Mouse (Mus musculus): ENCODE results near the gene Ankdd1a. TPM values are rescaled to one million over a fixed set of nuclear protein-coding genes. Genes with fewer than 3 reads are reported as not detected.

Gene Ankdd1a
- polyA plus RNA-seq, 1 experiment from 2014 or later = not detected

DNA sequence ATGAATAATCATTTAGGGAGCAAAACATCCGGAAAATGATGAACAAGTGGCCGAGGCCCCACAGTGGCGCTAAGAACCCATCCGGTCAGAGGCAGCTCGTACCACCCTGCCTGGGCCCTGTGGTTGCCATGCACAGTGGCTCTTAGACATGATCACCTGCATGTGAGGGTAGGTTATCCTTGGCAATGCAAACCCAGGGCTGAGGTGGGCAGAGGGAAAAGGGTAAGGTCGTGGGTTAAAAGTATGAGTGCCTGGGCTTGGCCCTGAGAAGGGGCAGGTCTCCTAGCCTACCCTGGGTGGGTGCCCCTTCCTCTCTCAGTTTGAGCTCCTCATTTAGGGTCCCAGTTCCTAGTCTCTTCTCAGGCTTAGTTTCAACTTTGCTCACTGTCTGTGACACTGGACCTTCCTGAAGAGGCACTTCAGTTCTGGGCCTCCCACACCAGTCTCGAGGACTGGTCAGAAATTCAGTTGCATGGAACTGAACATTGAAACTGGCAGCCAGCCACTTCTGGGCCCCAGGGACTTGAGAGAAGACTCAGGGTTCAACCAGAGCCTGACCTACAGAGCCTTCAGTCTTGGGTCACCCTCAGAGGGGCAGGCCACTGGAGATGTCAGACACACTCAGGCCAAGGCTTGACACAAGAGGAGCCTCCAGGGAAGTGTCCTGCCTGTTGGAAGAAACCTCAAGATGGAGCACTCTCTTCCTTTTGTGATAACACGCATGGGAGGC lies 18.1 kb upstream of the Ankdd1a start:
- no peak overlapping the region for H3K4me2 ChIP-seq (ENCODE audit: low read depth, low read length)
- H3K4me3 ChIP-seq (ENCODE audit: low read length) = no peak overlapping the region
- H3K36me3 ChIP-seq (ENCODE audit: control insufficient read depth, insufficient read depth) = no peaks in the 10 kb centered on the region
- H3K9me3 ChIP-seq (replicated peaks; ENCODE audit: control insufficient read depth, low read length) = no peaks in the 10 kb centered on the region
- ATAC-seq (replicated peaks; ENCODE audit: extremely low read depth, insufficient read depth, low FRiP score) = no peak
- WGBS = 82% methylated on average over 8 of the region's 8 CpGs
- no peak overlapping the region for H3K9ac ChIP-seq (ENCODE audit: low read length)
- no peaks in the 10 kb centered on the region for H3K27me3 ChIP-seq (ENCODE audit: control insufficient read depth, insufficient read depth, low read length)
- H3K27ac ChIP-seq (ENCODE audit: low read length) = no peak overlapping the region
- H3K4me1 ChIP-seq (ENCODE audit: control insufficient read depth, insufficient read depth, low read length) = peaks cover 16% of the 10 kb centered on the region

DNA sequence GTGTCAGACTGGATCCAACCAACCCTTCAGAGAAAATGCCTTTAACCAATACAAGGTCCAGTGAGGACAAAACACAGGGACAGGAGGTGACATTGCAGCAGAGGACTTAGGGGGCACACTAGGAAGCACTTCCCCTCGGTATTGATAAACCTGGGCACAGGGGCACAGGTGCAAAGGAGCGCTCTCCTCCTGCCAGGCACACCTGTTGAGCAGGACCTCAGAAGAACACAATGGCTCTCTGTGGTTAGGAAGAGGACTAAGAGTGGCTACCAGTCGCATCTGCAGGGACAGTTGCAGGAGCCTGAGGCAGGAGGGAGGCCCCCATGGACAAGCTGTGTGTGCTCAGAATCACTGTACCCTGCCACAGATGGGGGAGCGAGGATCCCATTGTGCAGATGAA lies 16.5 kb upstream of the Ankdd1a start:
- Histone ChIP-seq H3K4me2 (ENCODE audit: low read depth, low read length) (no peak overlapping the region), H3K9me3 (replicated peaks; ENCODE audit: control insufficient read depth, low read length) (no peaks in the 10 kb centered on the region), H3K4me1 (ENCODE audit: control insufficient read depth, insufficient read depth, low read length) (peaks cover 4% of the 10 kb centered on the region), H3K4me3 (ENCODE audit: low read length) (no peak overlapping the region), H3K36me3 (ENCODE audit: control insufficient read depth, insufficient read depth) (no peaks in the 10 kb centered on the region), H3K27me3 (ENCODE audit: control insufficient read depth, insufficient read depth, low read length) (no peaks in the 10 kb centered on the region), H3K9ac (ENCODE audit: low read length) (no peak overlapping the region), H3K27ac (ENCODE audit: low read length) (peak overlapping the region; percentile 9; the same call in 1 of the 2 replicates)
- ATAC-seq (replicated peaks; ENCODE audit: extremely low read depth, insufficient read depth, low FRiP score) = no peak
- 75% methylated on average over 4 of the region's 4 CpGs for WGBS

DNA sequence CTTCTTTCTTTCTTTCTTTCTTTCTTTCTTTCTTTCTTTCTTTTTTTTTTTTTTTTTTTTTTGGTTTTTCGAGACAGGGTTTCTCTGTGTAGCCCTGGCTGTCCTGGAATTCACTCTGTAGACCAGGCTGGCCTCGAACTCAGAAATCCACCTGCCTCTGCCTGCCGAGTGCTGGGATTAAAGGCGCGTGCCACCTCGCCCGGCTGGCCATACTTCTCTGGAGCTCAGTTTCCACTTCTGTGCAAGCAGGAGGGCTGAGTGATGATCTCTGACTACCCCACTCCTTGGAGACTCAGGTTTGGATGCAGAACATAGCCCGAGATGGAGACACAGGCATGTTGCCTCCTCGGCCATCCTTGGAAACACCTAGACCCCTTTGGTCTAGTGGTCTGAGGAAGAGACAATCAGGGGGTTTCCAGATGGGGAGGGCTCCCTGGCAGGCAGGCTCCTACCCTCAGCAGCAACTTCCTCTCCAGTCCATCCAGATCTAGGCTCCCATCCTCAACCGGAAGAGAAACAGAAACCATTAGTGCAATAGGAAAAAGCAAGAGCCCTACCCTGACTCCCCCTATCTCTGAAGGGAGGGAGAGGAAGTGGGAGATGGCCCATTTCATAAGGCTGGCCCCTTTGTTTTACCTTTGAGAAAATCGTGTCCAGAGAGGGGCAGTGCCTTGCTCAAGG lies 15.9 kb upstream of the Ankdd1a start:
- no peaks in the 10 kb centered on the region for H3K27me3 ChIP-seq (ENCODE audit: control insufficient read depth, insufficient read depth, low read length)
- no peaks in the 10 kb centered on the region for H3K9me3 ChIP-seq (replicated peaks; ENCODE audit: control insufficient read depth, low read length)
- no peak overlapping the region for H3K4me3 ChIP-seq (ENCODE audit: low read length)
- 74% methylated on average over 10 of the region's 11 CpGs for WGBS
- H3K4me1 ChIP-seq (ENCODE audit: control insufficient read depth, insufficient read depth, low read length) = no peaks in the 10 kb centered on the region; the same call in 1 of the 2 replicates
- H3K36me3 ChIP-seq (ENCODE audit: control insufficient read depth, insufficient read depth) = no peaks in the 10 kb centered on the region
- H3K9ac ChIP-seq (ENCODE audit: low read length) = no peak overlapping the region
- no peak overlapping the region for H3K4me2 ChIP-seq (ENCODE audit: low read depth, low read length)
- peak overlapping the region; percentile 9; the same call in 1 of the 2 replicates for H3K27ac ChIP-seq (ENCODE audit: low read length)
- ATAC-seq (replicated peaks; ENCODE audit: extremely low read depth, insufficient read depth, low FRiP score) = no peak

DNA sequence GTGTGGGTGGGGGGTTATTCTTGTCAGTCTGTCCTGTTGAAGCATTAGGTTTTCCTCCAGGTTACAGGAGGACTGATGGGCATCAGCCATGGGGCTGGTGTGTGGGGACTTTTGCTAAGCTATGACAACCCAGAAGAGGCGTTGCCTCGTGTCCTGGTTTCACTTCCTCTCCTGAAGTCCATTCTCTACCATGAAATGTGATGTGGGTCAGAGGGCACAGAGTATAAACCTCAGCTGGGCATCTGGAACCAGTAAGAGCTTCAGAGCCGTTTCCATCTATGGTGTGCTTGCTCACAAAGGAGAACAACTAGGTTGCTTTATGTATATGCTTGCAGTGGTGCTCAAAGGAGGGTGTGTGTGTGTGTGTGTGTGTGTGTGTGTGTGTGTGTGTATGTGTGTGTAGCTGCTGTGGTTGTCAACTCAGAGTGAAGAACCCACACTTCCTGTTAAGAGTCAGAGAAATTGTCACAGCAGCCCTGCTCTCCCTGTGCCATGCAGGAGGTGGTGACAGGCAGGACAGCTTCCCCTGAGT lies 15.3 kb upstream of the Ankdd1a start:
- ATAC-seq (replicated peaks; ENCODE audit: extremely low read depth, insufficient read depth, low FRiP score) = no peak
- H3K27me3 ChIP-seq (ENCODE audit: control insufficient read depth, insufficient read depth, low read length) = no peaks in the 10 kb centered on the region
- no peaks in the 10 kb centered on the region; the same call in 1 of the 2 replicates for H3K4me1 ChIP-seq (ENCODE audit: control insufficient read depth, insufficient read depth, low read length)
- H3K9ac ChIP-seq (ENCODE audit: low read length) = no peak overlapping the region
- no peaks in the 10 kb centered on the region for H3K36me3 ChIP-seq (ENCODE audit: control insufficient read depth, insufficient read depth)
- 49% methylated on average over 3 of the region's 3 CpGs for WGBS
- no peaks in the 10 kb centered on the region for H3K9me3 ChIP-seq (replicated peaks; ENCODE audit: control insufficient read depth, low read length)
- no peak overlapping the region for H3K4me3 ChIP-seq (ENCODE audit: low read length)
- no peak overlapping the region for H3K4me2 ChIP-seq (ENCODE audit: low read depth, low read length)
- no peak overlapping the region for H3K27ac ChIP-seq (ENCODE audit: low read length)

DNA sequence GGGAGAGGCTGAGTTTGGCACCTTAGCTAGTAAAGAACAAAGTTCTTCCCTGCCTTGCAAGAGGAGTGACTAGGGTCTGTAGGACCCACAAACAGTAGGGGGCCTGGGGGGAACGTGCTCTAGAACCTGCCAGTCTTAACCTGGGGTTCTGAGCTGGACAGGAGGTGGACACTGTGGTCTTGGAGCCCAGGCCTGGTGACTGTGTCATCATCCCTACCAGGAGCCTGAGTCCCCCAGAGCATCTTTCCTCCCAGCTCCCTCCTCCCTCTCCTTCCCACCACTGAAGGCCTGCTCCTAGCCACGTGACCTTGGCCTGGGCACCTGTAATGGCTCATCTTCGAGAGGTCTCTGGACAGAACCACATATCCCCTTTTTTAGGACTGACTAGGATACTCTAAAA lies 14.1 kb upstream of the Ankdd1a start:
- no peaks in the 10 kb centered on the region; the same call in 1 of the 2 replicates for H3K4me1 ChIP-seq (ENCODE audit: control insufficient read depth, insufficient read depth, low read length)
- WGBS = 87% methylated on average over 3 of the region's 3 CpGs

DNA sequence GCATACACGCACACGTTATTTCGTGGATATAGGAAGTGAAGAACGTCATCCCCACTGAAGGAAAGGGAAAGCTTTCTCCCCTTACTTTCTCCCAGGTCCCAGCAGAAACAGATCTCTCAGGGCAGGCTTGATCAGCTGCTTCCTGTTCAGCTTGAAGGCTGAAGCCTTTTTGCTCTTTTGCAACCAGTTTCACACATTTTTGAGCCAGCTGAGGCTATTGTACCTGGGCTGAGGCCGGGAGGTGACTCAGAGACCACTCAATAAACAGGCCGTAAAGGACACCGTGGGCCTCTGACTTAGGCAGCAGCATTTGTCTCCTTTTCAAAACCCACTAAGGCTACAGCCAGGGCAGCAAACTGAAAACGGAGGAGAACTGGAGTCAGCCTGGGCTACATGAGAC lies 13.0 kb upstream of the Ankdd1a start:
- Histone ChIP-seq H3K36me3 (ENCODE audit: control insufficient read depth, insufficient read depth) (no peaks in the 10 kb centered on the region), H3K27ac (ENCODE audit: low read length) (no peak overlapping the region), H3K4me3 (ENCODE audit: low read length) (no peak overlapping the region), H3K4me1 (ENCODE audit: control insufficient read depth, insufficient read depth, low read length) (peaks cover 6% of the 10 kb centered on the region), H3K9me3 (replicated peaks; ENCODE audit: control insufficient read depth, low read length) (no peaks in the 10 kb centered on the region), H3K9ac (ENCODE audit: low read length) (no peak overlapping the region), H3K27me3 (ENCODE audit: control insufficient read depth, insufficient read depth, low read length) (no peaks in the 10 kb centered on the region), H3K4me2 (ENCODE audit: low read depth, low read length) (no peak overlapping the region)
- ATAC-seq (replicated peaks; ENCODE audit: extremely low read depth, insufficient read depth, low FRiP score) = no peak
- 67% methylated on average over 8 of the region's 8 CpGs for WGBS

More for the DNA sequence above, 14.1 kb upstream of the Ankdd1a start:
- no peak overlapping the region for H3K4me2 ChIP-seq (ENCODE audit: low read depth, low read length)
- H3K36me3 ChIP-seq (ENCODE audit: control insufficient read depth, insufficient read depth) = no peaks in the 10 kb centered on the region
- no peak overlapping the region for H3K9ac ChIP-seq (ENCODE audit: low read length)
- no peak for ATAC-seq (replicated peaks; ENCODE audit: extremely low read depth, insufficient read depth, low FRiP score)
- H3K4me3 ChIP-seq (ENCODE audit: low read length) = no peak overlapping the region
- no peaks in the 10 kb centered on the region for H3K9me3 ChIP-seq (replicated peaks; ENCODE audit: control insufficient read depth, low read length)
- H3K27me3 ChIP-seq (ENCODE audit: control insufficient read depth, insufficient read depth, low read length) = no peaks in the 10 kb centered on the region
- H3K27ac ChIP-seq (ENCODE audit: low read length) = no peak overlapping the region

DNA sequence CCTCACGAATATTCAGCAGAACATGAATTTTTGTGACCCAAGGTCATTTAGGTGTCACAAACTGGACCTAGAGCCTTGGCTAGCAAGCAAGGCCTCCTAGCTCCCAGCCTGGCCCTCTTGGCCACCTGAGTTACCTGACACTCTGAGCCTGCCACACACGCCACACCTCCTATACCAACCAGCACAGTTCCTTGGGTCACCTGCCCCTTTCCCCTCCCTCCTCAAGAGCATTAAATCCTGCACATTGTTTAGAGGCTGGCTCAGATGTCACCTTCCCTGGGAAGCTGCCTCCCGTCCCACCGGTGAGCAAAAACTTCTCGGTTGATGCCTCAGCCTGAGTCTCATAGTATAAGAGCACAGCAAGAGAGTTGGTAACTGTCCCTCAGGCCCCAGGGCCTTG lies 11.3 kb upstream of the Ankdd1a start:
- no peak for ATAC-seq (replicated peaks; ENCODE audit: extremely low read depth, insufficient read depth, low FRiP score)
- Histone ChIP-seq H3K27ac (ENCODE audit: low read length) (no peak overlapping the region), H3K4me3 (ENCODE audit: low read length) (no peak overlapping the region), H3K4me1 (ENCODE audit: control insufficient read depth, insufficient read depth, low read length) (peaks cover 6% of the 10 kb centered on the region), H3K9ac (ENCODE audit: low read length) (no peak overlapping the region), H3K27me3 (ENCODE audit: control insufficient read depth, insufficient read depth, low read length) (no peaks in the 10 kb centered on the region), H3K36me3 (ENCODE audit: control insufficient read depth, insufficient read depth) (no peaks in the 10 kb centered on the region), H3K4me2 (ENCODE audit: low read depth, low read length) (no peak overlapping the region), H3K9me3 (replicated peaks; ENCODE audit: control insufficient read depth, low read length) (no peaks in the 10 kb centered on the region)
- WGBS = 85% methylated on average over 5 of the region's 5 CpGs

DNA sequence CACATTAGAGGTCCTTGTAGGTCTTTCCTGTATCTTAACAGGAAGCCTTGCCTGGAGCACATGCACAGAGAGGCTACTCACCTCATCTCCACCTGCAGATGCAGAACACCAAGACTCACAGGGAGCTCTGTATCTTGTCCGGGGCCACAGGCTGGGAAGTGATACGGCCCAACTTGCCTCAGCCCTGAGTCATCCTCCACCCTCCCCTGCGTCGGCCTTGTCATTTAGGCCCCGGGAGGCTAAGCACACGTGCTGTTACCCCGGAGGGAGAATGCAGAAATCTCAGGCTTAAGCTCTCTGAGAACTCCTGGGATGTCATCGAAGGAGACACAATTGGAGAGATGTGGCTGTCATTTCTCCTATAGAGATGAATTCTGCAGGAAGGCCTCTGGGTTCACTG lies 9.7 kb upstream of the Ankdd1a start:
- H3K36me3 ChIP-seq (ENCODE audit: control insufficient read depth, insufficient read depth) = no peaks in the 10 kb centered on the region
- no peak overlapping the region for H3K9ac ChIP-seq (ENCODE audit: low read length)
- H3K9me3 ChIP-seq (replicated peaks; ENCODE audit: control insufficient read depth, low read length) = no peaks in the 10 kb centered on the region
- H3K4me2 ChIP-seq (ENCODE audit: low read depth, low read length) = no peak overlapping the region
- no peaks in the 10 kb centered on the region for H3K27me3 ChIP-seq (ENCODE audit: control insufficient read depth, insufficient read depth, low read length)
- WGBS = 53% methylated on average over 8 of the region's 8 CpGs
- H3K27ac ChIP-seq (ENCODE audit: low read length) = no peak overlapping the region
- H3K4me3 ChIP-seq (ENCODE audit: low read length) = no peak overlapping the region
- ATAC-seq (replicated peaks; ENCODE audit: extremely low read depth, insufficient read depth, low FRiP score) = no peak
- peaks cover 6% of the 10 kb centered on the region; the same call in 1 of the 2 replicates for H3K4me1 ChIP-seq (ENCODE audit: control insufficient read depth, insufficient read depth, low read length)

DNA sequence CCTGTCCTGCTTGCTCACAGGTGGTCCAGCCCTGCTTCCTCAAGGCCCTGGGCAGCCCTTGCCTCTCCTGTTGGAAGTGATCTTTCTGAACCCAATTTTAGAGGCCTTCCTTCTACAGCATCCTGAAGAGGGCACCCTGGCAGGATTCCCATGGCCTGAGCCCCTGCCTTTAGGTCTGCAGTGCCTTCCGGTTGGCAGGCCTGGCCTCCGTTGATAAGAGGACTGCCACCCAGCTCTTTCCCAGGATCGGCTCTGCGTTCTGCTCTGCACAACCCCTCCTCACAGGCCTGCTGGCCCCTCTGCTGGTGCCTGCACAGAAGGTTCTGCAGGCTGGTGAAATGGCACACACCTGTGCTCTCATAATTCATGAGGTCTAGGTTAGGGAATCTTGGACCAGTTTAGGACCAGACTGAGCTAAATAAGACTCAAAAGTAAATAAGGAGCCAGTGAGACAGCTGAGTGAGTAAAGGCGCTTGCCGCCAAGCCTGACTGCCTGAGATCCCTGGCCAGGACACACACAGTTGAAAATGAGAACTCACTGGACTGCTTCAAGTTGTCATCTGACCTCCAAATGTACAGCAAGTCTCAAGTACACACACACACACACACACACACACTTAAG lies 8.5 kb upstream of the Ankdd1a start:
- Histone ChIP-seq H3K9ac (ENCODE audit: low read length) (no peak overlapping the region), H3K9me3 (replicated peaks; ENCODE audit: control insufficient read depth, low read length) (no peaks in the 10 kb centered on the region), H3K4me3 (ENCODE audit: low read length) (no peak overlapping the region), H3K4me2 (ENCODE audit: low read depth, low read length) (no peak overlapping the region), H3K36me3 (ENCODE audit: control insufficient read depth, insufficient read depth) (no peaks in the 10 kb centered on the region), H3K4me1 (ENCODE audit: control insufficient read depth, insufficient read depth, low read length) (peaks cover 8% of the 10 kb centered on the region), H3K27ac (ENCODE audit: low read length) (peak overlapping the region; percentile 8; the same call in 1 of the 2 replicates), H3K27me3 (ENCODE audit: control insufficient read depth, insufficient read depth, low read length) (no peaks in the 10 kb centered on the region)
- WGBS = 43% methylated on average over 6 of the region's 6 CpGs
- ATAC-seq (replicated peaks; ENCODE audit: extremely low read depth, insufficient read depth, low FRiP score) = 0 out of 2 replicates have a peak, but pooled peaks have one; percentile 39
